Mouse (Mus musculus): ENCODE measurements around the gene Emx1. TPM values are rescaled to one million over a fixed set of nuclear protein-coding genes. Genes with fewer than 3 reads are reported as not detected.

Emx1 gene
- total and polyA plus RNA-seq, 2 experiments from 2014 or later: 0.11 to 0.52 TPM

GRCm38 (mm10) chr6:85188256-85189110, 1.2 kb downstream of the Emx1 start:
- ATAC-seq (no peak), DNase-seq (ENCODE audit: low spot score) (no peak)
- TF ChIP-seq CTCF (IDR thresholded peaks at IDR 0.05; ENCODE audit: low read depth): no peak
- H3K9me3 ChIP-seq (ENCODE audit: low read length): no peaks in the 10 kb centered on the region
- peaks cover 11% of the 10 kb centered on the region for H3K4me1 ChIP-seq (ENCODE audit: insufficient read depth, low read length)
- WGBS: 2% methylated on average over 39 of the region's 39 CpGs
- peaks cover 61% of the 10 kb centered on the region for H3K27me3 ChIP-seq (ENCODE audit: insufficient read depth, low read length)
- H3K9ac ChIP-seq (replicated peaks; ENCODE audit: low read length): no peak overlapping the region
- H3K36me3 ChIP-seq (ENCODE audit: insufficient read depth, low read length): no peaks in the 10 kb centered on the region
- H3K4me2 ChIP-seq (ENCODE audit: low read depth, low read length): peak overlapping the region; percentile 54
- peak overlapping the region; percentile 37 for H3K4me3 ChIP-seq (ENCODE audit: low read length)
- no peak overlapping the region for H3K27ac ChIP-seq

- Histone ChIP-seq H3K9ac (replicated peaks; ENCODE audit: low read length) (no peak overlapping the region), H3K36me3 (ENCODE audit: insufficient read depth, low read length) (no peaks in the 10 kb centered on the region), H3K4me2 (ENCODE audit: low read depth, low read length) (no peak overlapping the region), H3K27ac (no peak overlapping the region), H3K9me3 (ENCODE audit: low read length) (no peaks in the 10 kb centered on the region), H3K27me3 (ENCODE audit: insufficient read depth, low read length) (peaks cover 62% of the 10 kb centered on the region), H3K4me3 (ENCODE audit: low read length) (no peak overlapping the region), H3K4me1 (ENCODE audit: insufficient read depth, low read length) (peaks cover 11% of the 10 kb centered on the region)
- ATAC-seq (no peak), DNase-seq (ENCODE audit: low spot score) (no peak)
- TF ChIP-seq CTCF (IDR thresholded peaks at IDR 0.05; ENCODE audit: low read depth): no peak
- 10% methylated on average over 14 of the region's 14 CpGs for WGBS
Observed at GRCm38 (mm10) chr6:85189361-85189760, 2.1 kb downstream of the Emx1 start.

- DNase-seq (ENCODE audit: low spot score) (peak; percentile 49), ATAC-seq (no peak)
- H3K9ac ChIP-seq (replicated peaks; ENCODE audit: low read length): no peak overlapping the region
- H3K4me1 ChIP-seq (ENCODE audit: insufficient read depth, low read length): peaks cover 11% of the 10 kb centered on the region
- H3K9me3 ChIP-seq (ENCODE audit: low read length): no peaks in the 10 kb centered on the region
- H3K36me3 ChIP-seq (ENCODE audit: insufficient read depth, low read length): no peaks in the 10 kb centered on the region
- peak overlapping the region; percentile 49 for H3K4me2 ChIP-seq (ENCODE audit: low read depth, low read length)
- peak overlapping the region; percentile 26 for H3K4me3 ChIP-seq (ENCODE audit: low read length)
- TF ChIP-seq CTCF (IDR thresholded peaks at IDR 0.05; ENCODE audit: low read depth): no peak
- WGBS: under 1% methylated on average over 52 of the region's 52 CpGs
- H3K27ac ChIP-seq: no peak overlapping the region
- H3K27me3 ChIP-seq (ENCODE audit: insufficient read depth, low read length): peaks cover 66% of the 10 kb centered on the region
Observed at GRCm38 (mm10) chr6:85189911-85190591, 2.8 kb downstream of the Emx1 start.

- no peak overlapping the region for H3K27ac ChIP-seq
- ATAC-seq (no peak), DNase-seq (ENCODE audit: low spot score) (no peak)
- 4% methylated on average over 13 of the region's 13 CpGs for WGBS
- H3K9ac ChIP-seq (replicated peaks; ENCODE audit: low read length): no peak overlapping the region
- H3K36me3 ChIP-seq (ENCODE audit: insufficient read depth, low read length): no peaks in the 10 kb centered on the region
- no peaks in the 10 kb centered on the region for H3K9me3 ChIP-seq (ENCODE audit: low read length)
- peaks cover 11% of the 10 kb centered on the region for H3K4me1 ChIP-seq (ENCODE audit: insufficient read depth, low read length)
- TF ChIP-seq CTCF (IDR thresholded peaks at IDR 0.05; ENCODE audit: low read depth): no peak
- peak overlapping the region; percentile 26 for H3K4me3 ChIP-seq (ENCODE audit: low read length)
- H3K27me3 ChIP-seq (ENCODE audit: insufficient read depth, low read length): peaks cover 66% of the 10 kb centered on the region
- peak overlapping the region; percentile 49 for H3K4me2 ChIP-seq (ENCODE audit: low read depth, low read length)
Observed at GRCm38 (mm10) chr6:85190671-85191070, 3.4 kb downstream of the Emx1 start.

GRCm38 (mm10) chr6:85191751-85192440, 4.7 kb downstream of the Emx1 start:
- no peak for DNase-seq (ENCODE audit: low spot score)
- H3K4me1 ChIP-seq (ENCODE audit: insufficient read depth, low read length): peaks cover 11% of the 10 kb centered on the region
- no peak for ATAC-seq
- H3K9ac ChIP-seq (replicated peaks; ENCODE audit: low read length): no peak overlapping the region
- H3K4me2 ChIP-seq (ENCODE audit: low read depth, low read length): no peak overlapping the region
- no peak overlapping the region for H3K27ac ChIP-seq
- 24% methylated on average over 9 of the region's 9 CpGs for WGBS
- no peaks in the 10 kb centered on the region for H3K9me3 ChIP-seq (ENCODE audit: low read length)
- peaks cover 62% of the 10 kb centered on the region for H3K27me3 ChIP-seq (ENCODE audit: insufficient read depth, low read length)
- TF ChIP-seq CTCF (IDR thresholded peaks at IDR 0.05; ENCODE audit: low read depth): no peak
- no peaks in the 10 kb centered on the region for H3K36me3 ChIP-seq (ENCODE audit: insufficient read depth, low read length)
- H3K4me3 ChIP-seq (ENCODE audit: low read length): no peak overlapping the region

- Histone ChIP-seq H3K4me2 (ENCODE audit: low read depth, low read length) (no peak overlapping the region), H3K27me3 (ENCODE audit: insufficient read depth, low read length) (peaks cover 53% of the 10 kb centered on the region), H3K9me3 (ENCODE audit: low read length) (no peaks in the 10 kb centered on the region), H3K27ac (no peak overlapping the region), H3K9ac (replicated peaks; ENCODE audit: low read length) (no peak overlapping the region), H3K36me3 (ENCODE audit: insufficient read depth, low read length) (no peaks in the 10 kb centered on the region), H3K4me1 (ENCODE audit: insufficient read depth, low read length) (no peaks in the 10 kb centered on the region), H3K4me3 (ENCODE audit: low read length) (0 out of 2 replicates have a peak overlapping the region, but pooled peaks have one; percentile 7)
- ATAC-seq: peak; percentile 45; the same call in 1 of the 2 replicates
- no peak for TF ChIP-seq CTCF (IDR thresholded peaks at IDR 0.05; ENCODE audit: low read depth)
- 5% methylated on average over 28 of the region's 29 CpGs for WGBS
- peak; percentile 50 for DNase-seq (ENCODE audit: low spot score)
Observed at GRCm38 (mm10) chr6:85193381-85194318, 6.4 kb downstream of the Emx1 start.
